Mouse (Mus musculus): ENCODE measurements around the gene Stox2. TPM values are rescaled to one million over a fixed set of nuclear protein-coding genes. Genes with fewer than 3 reads are reported as not detected.

Gene Stox2
- polyA plus RNA-seq, 1 experiment from 2014 or later = 2.6 TPM

DNA sequence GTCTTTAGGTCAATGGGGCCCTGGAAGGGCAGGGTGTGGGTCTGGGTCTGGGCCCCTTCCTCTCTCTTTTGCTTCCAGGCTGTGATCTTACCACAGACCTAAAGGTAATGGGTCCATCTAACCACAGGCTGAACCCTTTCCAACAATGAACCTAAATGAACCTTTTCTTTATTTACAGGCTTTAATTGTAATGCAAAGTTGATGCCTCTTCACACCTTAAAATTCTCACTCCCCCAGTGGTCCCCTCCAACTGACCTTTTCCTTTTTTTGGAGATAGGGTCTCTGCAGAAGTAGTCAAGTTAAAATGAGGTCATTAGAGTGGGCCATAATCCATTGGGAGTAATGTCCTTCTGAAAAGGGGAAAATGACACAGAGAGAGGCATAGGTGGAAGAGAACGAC, 249.8 kb downstream of the Stox2 start:
- WGBS = 90% methylated on average over 1 of the region's 1 CpGs
- Histone ChIP-seq H3K4me3 (ENCODE audit: low read depth, low read length) (no peak overlapping the region), H3K9me3 (ENCODE audit: control insufficient read depth, low read length) (no peaks in the 10 kb centered on the region), H3K9ac (ENCODE audit: low read depth, low read length) (no peak overlapping the region), H3K4me1 (replicated peaks; ENCODE audit: control insufficient read depth, insufficient read depth, low read length) (no peaks in the 10 kb centered on the region), H3K27ac (ENCODE audit: low read depth, low read length) (no peak overlapping the region), H3K27me3 (replicated peaks; ENCODE audit: control insufficient read depth, insufficient read depth, low read length) (no peaks in the 10 kb centered on the region), H3K36me3 (ENCODE audit: control insufficient read depth, insufficient read depth, low read length) (0 out of 2 replicates have a peak, but pooled peaks cover 3% of the 10 kb centered on the region), H3K4me2 (no peak overlapping the region)
- no peak for ATAC-seq (replicated peaks; ENCODE audit: low FRiP score)
- DNase-seq (ENCODE audit: low spot score) = no peak

DNA sequence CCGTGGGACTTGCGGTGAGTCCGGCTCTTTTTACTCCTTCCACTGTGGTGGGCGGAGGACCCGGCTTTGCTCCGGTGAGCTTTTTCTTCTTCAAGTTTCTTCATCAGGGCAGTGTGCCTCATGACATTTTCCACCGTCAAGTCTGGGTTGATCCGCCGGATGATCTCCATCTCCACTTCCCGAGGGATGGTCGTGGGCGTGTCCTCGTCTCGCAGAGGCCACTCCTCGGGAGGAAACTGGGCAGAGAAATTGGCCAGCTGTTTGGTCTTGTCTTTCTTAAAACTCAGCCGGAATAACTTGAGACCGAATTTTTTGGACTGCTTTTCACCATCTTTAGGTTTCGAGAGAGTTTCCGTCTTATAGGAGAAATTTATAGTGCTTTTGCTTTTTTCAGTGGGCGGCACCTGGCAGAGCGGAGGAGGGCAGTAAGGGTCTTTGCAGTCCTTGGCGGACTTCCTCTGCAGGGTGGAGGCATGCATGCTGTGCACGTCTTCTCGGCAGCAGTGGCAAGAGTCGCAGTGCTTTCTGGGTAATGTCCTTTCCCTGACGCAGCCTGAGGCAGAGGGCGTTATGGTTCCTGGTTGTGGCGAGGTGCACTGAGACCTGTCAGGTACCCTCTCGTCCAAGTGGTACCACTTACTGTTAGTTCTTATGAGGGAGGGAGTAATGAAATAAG, 252.7 kb downstream of the Stox2 start:
- Histone ChIP-seq H3K4me3 (ENCODE audit: low read depth, low read length) (no peak overlapping the region), H3K27me3 (replicated peaks; ENCODE audit: control insufficient read depth, insufficient read depth, low read length) (no peaks in the 10 kb centered on the region), H3K9me3 (ENCODE audit: control insufficient read depth, low read length) (no peaks in the 10 kb centered on the region), H3K4me2 (no peak overlapping the region), H3K9ac (ENCODE audit: low read depth, low read length) (no peak overlapping the region), H3K36me3 (ENCODE audit: control insufficient read depth, insufficient read depth, low read length) (0 out of 2 replicates have a peak, but pooled peaks cover 3% of the 10 kb centered on the region), H3K4me1 (replicated peaks; ENCODE audit: control insufficient read depth, insufficient read depth, low read length) (no peaks in the 10 kb centered on the region), H3K27ac (ENCODE audit: low read depth, low read length) (no peak overlapping the region)
- ATAC-seq (replicated peaks; ENCODE audit: low FRiP score) (no peak), DNase-seq (ENCODE audit: low spot score) (no peak)
- WGBS = 90% methylated on average over 29 of the region's 29 CpGs

DNA sequence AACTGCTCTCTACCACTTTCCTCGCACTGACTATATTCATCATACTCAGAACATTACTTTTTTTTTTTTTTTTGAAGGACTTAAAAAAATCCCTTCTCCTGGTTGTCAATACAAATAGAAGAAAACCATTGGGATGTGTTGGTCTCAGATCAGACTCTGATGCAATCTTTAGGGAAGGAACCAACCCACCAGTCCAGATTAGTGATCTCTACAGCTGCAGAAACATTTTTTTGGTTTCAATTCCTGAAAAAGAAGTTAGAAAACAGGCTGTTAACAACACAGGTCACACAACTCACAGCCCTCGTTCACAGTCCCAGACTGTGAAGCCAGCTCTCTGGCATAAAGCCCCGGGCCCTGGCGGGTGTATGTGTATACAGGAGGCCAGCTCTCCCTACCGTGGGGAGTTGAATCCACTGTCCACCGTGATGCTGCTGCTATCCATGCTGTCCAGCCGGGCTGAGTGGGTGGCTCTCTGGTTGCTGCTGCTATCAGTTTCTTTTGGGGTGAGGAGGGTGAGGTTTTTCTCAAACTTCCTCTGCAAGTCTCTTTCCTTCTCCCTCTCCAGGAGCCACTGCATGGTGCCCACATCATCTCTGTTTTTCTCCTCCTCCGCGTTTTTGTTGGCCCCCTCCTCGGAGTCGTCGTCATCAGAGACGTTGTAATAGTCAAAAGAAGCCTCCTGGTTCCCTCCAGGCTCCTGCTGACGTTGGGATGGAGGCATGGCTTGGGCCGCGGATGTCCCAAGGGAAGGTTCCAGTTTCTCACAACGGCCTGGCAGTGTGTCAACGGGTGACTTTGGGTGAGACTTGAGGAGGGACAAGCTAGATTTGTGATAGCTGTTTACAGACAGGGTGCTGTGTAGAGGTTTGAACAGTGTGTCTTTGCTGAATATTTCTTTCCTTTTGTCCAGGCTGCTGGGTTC, 254.5 kb downstream of the Stox2 start:
- no peak overlapping the region for H3K9ac ChIP-seq (ENCODE audit: low read depth, low read length)
- 88% methylated on average over 18 of the region's 18 CpGs for WGBS
- no peak overlapping the region for H3K4me2 ChIP-seq
- ATAC-seq (replicated peaks; ENCODE audit: low FRiP score) = no peak
- no peaks in the 10 kb centered on the region for H3K4me1 ChIP-seq (replicated peaks; ENCODE audit: control insufficient read depth, insufficient read depth, low read length)
- no peak overlapping the region for H3K4me3 ChIP-seq (ENCODE audit: low read depth, low read length)
- no peak overlapping the region for H3K27ac ChIP-seq (ENCODE audit: low read depth, low read length)
- 0 out of 2 replicates have a peak, but pooled peaks cover 3% of the 10 kb centered on the region for H3K36me3 ChIP-seq (ENCODE audit: control insufficient read depth, insufficient read depth, low read length)
- no peaks in the 10 kb centered on the region for H3K27me3 ChIP-seq (replicated peaks; ENCODE audit: control insufficient read depth, insufficient read depth, low read length)
- H3K9me3 ChIP-seq (ENCODE audit: control insufficient read depth, low read length) = no peaks in the 10 kb centered on the region
- no peak for DNase-seq (ENCODE audit: low spot score)

GRCm38 (mm10) chr8:47185396-47185795, 260.8 kb downstream of the Stox2 start:
- H3K4me3 ChIP-seq (ENCODE audit: low read depth, low read length) = no peak overlapping the region
- no peak for DNase-seq (ENCODE audit: low spot score)
- WGBS = 81% methylated on average over 6 of the region's 6 CpGs
- H3K4me1 ChIP-seq (replicated peaks; ENCODE audit: control insufficient read depth, insufficient read depth, low read length) = no peaks in the 10 kb centered on the region
- no peaks in the 10 kb centered on the region for H3K9me3 ChIP-seq (ENCODE audit: control insufficient read depth, low read length)
- no peak overlapping the region for H3K9ac ChIP-seq (ENCODE audit: low read depth, low read length)
- no peaks in the 10 kb centered on the region for H3K36me3 ChIP-seq (ENCODE audit: control insufficient read depth, insufficient read depth, low read length)
- no peak for ATAC-seq (replicated peaks; ENCODE audit: low FRiP score)
- no peaks in the 10 kb centered on the region for H3K27me3 ChIP-seq (replicated peaks; ENCODE audit: control insufficient read depth, insufficient read depth, low read length)
- H3K27ac ChIP-seq (ENCODE audit: low read depth, low read length) = no peak overlapping the region
- H3K4me2 ChIP-seq = no peak overlapping the region

DNA sequence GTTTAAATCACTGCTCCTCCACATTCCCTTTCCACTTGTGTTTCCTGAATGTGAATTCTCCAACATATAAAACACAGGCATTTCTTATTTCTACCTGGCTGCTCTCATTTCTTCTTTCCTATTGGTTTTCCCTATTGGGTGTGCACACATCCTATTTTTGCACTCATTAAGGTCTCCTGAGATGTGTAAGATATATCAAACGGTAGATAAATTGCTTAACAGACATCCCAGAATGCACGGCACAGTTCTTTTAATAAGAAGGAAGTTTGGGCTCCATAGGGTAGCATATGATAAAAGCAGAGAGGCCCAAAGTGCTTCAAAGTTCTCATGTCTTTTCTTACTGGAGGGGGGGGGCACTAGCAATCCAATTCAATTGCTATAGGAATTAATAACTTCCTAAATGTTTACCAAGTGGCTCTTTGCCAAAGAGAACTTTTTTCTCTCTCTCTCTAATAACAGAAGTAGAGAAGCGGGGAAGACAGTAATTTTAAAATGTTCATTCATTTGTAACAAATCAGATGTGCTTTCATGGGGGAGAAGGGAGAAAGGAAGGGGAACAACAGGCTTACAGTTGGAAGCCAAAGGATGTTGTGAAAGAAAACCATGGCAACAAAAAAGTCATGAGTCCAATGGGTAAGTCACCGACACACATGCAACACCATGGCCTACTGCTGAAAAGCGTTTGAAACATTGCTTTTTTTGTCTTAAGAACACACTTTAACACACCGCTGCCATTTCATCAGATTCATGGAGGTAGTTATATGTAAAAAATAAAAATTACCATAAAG, 263.2 kb downstream of the Stox2 start:
- no peak overlapping the region for H3K27ac ChIP-seq (ENCODE audit: low read depth, low read length)
- ATAC-seq (replicated peaks; ENCODE audit: low FRiP score) (no peak), DNase-seq (ENCODE audit: low spot score) (no peak)
- no peak overlapping the region for H3K4me3 ChIP-seq (ENCODE audit: low read depth, low read length)
- no peaks in the 10 kb centered on the region for H3K36me3 ChIP-seq (ENCODE audit: control insufficient read depth, insufficient read depth, low read length)
- no peak overlapping the region for H3K4me2 ChIP-seq
- no peaks in the 10 kb centered on the region for H3K27me3 ChIP-seq (replicated peaks; ENCODE audit: control insufficient read depth, insufficient read depth, low read length)
- H3K4me1 ChIP-seq (replicated peaks; ENCODE audit: control insufficient read depth, insufficient read depth, low read length) = no peaks in the 10 kb centered on the region
- no peak overlapping the region for H3K9ac ChIP-seq (ENCODE audit: low read depth, low read length)
- H3K9me3 ChIP-seq (ENCODE audit: control insufficient read depth, low read length) = no peaks in the 10 kb centered on the region
- WGBS = 85% methylated on average over 6 of the region's 6 CpGs

GRCm38 (mm10) chr8:47182292-47182691, 263.9 kb downstream of the Stox2 start:
- Histone ChIP-seq H3K36me3 (ENCODE audit: control insufficient read depth, insufficient read depth, low read length) (no peaks in the 10 kb centered on the region), H3K4me2 (no peak overlapping the region), H3K4me1 (replicated peaks; ENCODE audit: control insufficient read depth, insufficient read depth, low read length) (no peaks in the 10 kb centered on the region), H3K27ac (ENCODE audit: low read depth, low read length) (no peak overlapping the region), H3K9ac (ENCODE audit: low read depth, low read length) (no peak overlapping the region), H3K27me3 (replicated peaks; ENCODE audit: control insufficient read depth, insufficient read depth, low read length) (no peaks in the 10 kb centered on the region), H3K4me3 (ENCODE audit: low read depth, low read length) (no peak overlapping the region), H3K9me3 (ENCODE audit: control insufficient read depth, low read length) (no peaks in the 10 kb centered on the region)
- 83% methylated on average over 4 of the region's 4 CpGs for WGBS
- ATAC-seq (replicated peaks; ENCODE audit: low FRiP score) (no peak), DNase-seq (ENCODE audit: low spot score) (no peak)

GRCm38 (mm10) chr8:47181032-47181698, 265.0 kb downstream of the Stox2 start:
- DNase-seq (ENCODE audit: low spot score) (no peak), ATAC-seq (replicated peaks; ENCODE audit: low FRiP score) (no peak)
- no peaks in the 10 kb centered on the region for H3K9me3 ChIP-seq (ENCODE audit: control insufficient read depth, low read length)
- WGBS = 83% methylated on average over 18 of the region's 18 CpGs
- no peak overlapping the region for H3K4me3 ChIP-seq (ENCODE audit: low read depth, low read length)
- H3K27me3 ChIP-seq (replicated peaks; ENCODE audit: control insufficient read depth, insufficient read depth, low read length) = no peaks in the 10 kb centered on the region
- no peak overlapping the region for H3K27ac ChIP-seq (ENCODE audit: low read depth, low read length)
- H3K36me3 ChIP-seq (ENCODE audit: control insufficient read depth, insufficient read depth, low read length) = no peaks in the 10 kb centered on the region
- H3K4me1 ChIP-seq (replicated peaks; ENCODE audit: control insufficient read depth, insufficient read depth, low read length) = no peaks in the 10 kb centered on the region
- no peak overlapping the region for H3K4me2 ChIP-seq
- H3K9ac ChIP-seq (ENCODE audit: low read depth, low read length) = no peak overlapping the region

- Histone ChIP-seq H3K9ac (ENCODE audit: low read depth, low read length) (no peak overlapping the region), H3K4me3 (ENCODE audit: low read depth, low read length) (no peak overlapping the region), H3K4me2 (no peak overlapping the region), H3K27me3 (replicated peaks; ENCODE audit: control insufficient read depth, insufficient read depth, low read length) (no peaks in the 10 kb centered on the region), H3K9me3 (ENCODE audit: control insufficient read depth, low read length) (no peaks in the 10 kb centered on the region), H3K27ac (ENCODE audit: low read depth, low read length) (no peak overlapping the region), H3K36me3 (ENCODE audit: control insufficient read depth, insufficient read depth, low read length) (no peaks in the 10 kb centered on the region), H3K4me1 (replicated peaks; ENCODE audit: control insufficient read depth, insufficient read depth, low read length) (no peaks in the 10 kb centered on the region)
- WGBS = 84% methylated on average over 5 of the region's 5 CpGs
- ATAC-seq (replicated peaks; ENCODE audit: low FRiP score) (no peak), DNase-seq (ENCODE audit: low spot score) (no peak)
These were observed 266.0 kb downstream of the Stox2 start for GRCm38 (mm10) chr8:47180181-47180580.
